Mouse (Mus musculus) midbrain, postnatal 0 days (tissue): ENCODE measurements around the gene Fam43a. TPM values are rescaled to one million over a fixed set of nuclear protein-coding genes. Genes with fewer than 3 reads are reported as not detected.

Experiments used
- ATAC-seq: fragments of 200-750 bp; cut with Nextera tagmentation; 2 replicates; pipeline ENCODE4 v1.8.0; 2017; ENCODE audit warnings: moderate number of reproducible peaks, mild to moderate bottlenecking, moderate TSS enrichment, moderate library complexity; ENCODE audit not compliant: low FRiP score
- DNase-seq: peaks from one replicate; pipeline ENCODE4 v3.0.0-alpha.2; 2015; ENCODE audit warnings: low spot score
- H3K27ac ChIP-seq: fragments of 300-500 bp; sonication (generic); 2 replicates; pipeline ENCODE4 v1.5.1; 2014; ENCODE audit warnings: low read depth, mild to moderate bottlenecking, low read length, mixed read lengths
- H3K27me3 ChIP-seq: fragments of 300-500 bp; sonication (generic); 2 replicates; pipeline ENCODE4 v1.6.1; 2014; ENCODE audit warnings: low read length, control low read depth, mixed read lengths; ENCODE audit not compliant: insufficient read depth
- H3K36me3 ChIP-seq: fragments of 300-500 bp; sonication (generic); 2 replicates; pipeline ENCODE4 v1.6.1; 2014; ENCODE audit warnings: low read length, control low read depth, mixed read lengths; ENCODE audit not compliant: insufficient read depth
- H3K4me1 ChIP-seq: fragments of 300-500 bp; sonication (generic); 2 replicates; pipeline ENCODE4 v1.6.1; 2014; ENCODE audit warnings: mild to moderate bottlenecking, control low read depth, antibody characterized with exemption, low read length, mixed read lengths; ENCODE audit not compliant: insufficient read depth
- H3K4me2 ChIP-seq: fragments of 300-500 bp; sonication (generic); 2 replicates; pipeline ENCODE4 v1.6.1; 2014; ENCODE audit warnings: low read depth, mild to moderate bottlenecking, low read length, mixed read lengths; ENCODE audit not compliant: poor library complexity, severe bottlenecking
- H3K4me3 ChIP-seq: fragments of 300-500 bp; sonication (generic); 2 replicates; pipeline ENCODE4 v1.5.1; 2014; ENCODE audit warnings: low read depth, mild to moderate bottlenecking, low read length, moderate library complexity
- H3K9ac ChIP-seq: fragments of 300-500 bp; sonication (generic); replicated peaks from 2 replicates; pipeline ENCODE4 v1.6.1; 2014; ENCODE audit warnings: mild to moderate bottlenecking, low read length, moderate library complexity, mixed read lengths; ENCODE audit not compliant: poor library complexity, severe bottlenecking
- H3K9me3 ChIP-seq: fragments of 300-500 bp; sonication (generic); 2 replicates; pipeline ENCODE4 v1.6.1; 2016; ENCODE audit warnings: low read length, control low read depth
- CTCF ChIP-seq: IDR thresholded peaks from 2 replicates; pipeline ENCODE4 v1.5.1; 2016; ENCODE audit warnings: antibody characterized with exemption, mild to moderate bottlenecking
- WGBS: fragments of 180-500 bp; shearing (Covaris S2); extraction: QIAGEN DNeasy Blood & Tissue Kit; methylation state at CpG from one replicate; pipeline ENCODE4 v1.1.7; 2014; 5-methylcytosine and 5-hydroxymethylcytosine counted together
- polyA plus RNA-seq: library from polyadenylated mRNA; unstranded; fragments of >200 nt; fragmentation: Nextera tagmentation; extraction: Ambion mirVana; gene quantifications from 2 replicates; pipeline ENCODE4 v1.2.1, GENCODE M21; 2015
- total RNA-seq: library from RNA; depleted of rRNA; stranded (reverse); fragments of >200 nt; gene quantifications from 2 replicates; pipeline ENCODE4 v1.2.3, GENCODE M21; 2014

Fam43a gene
- total and polyA plus RNA-seq, 2 experiments from 2014 or later: 10.1 to 22.3 TPM

DNA sequence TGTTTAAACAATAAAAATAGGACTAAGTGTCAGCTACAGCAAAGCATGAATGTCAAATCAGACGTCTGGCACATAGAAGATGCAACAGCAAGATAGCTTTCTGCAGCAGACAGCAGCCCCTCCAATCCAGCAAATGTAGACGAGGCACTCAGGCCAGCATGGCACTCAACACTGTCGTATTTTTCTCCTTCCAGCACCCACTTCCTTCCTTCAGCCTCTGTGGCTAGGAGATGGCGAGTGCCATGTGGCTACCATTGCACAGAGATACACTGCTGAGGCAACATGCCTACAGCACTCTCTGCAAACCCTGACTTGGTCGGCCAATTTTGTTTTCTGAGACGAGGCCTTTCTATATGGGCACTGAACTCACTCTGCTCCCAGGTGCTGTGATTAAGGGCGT is 23.7 kb upstream of the Fam43a start:
- no peak for DNase-seq
- no peak overlapping the region for H3K4me3 ChIP-seq
- H3K4me2 ChIP-seq: no peak overlapping the region
- H3K36me3 ChIP-seq: peaks cover 79% of the 10 kb centered on the region
- no peaks in the 10 kb centered on the region for H3K27me3 ChIP-seq
- H3K27ac ChIP-seq: no peak overlapping the region
- ATAC-seq: no peak
- no peak overlapping the region for H3K9ac ChIP-seq
- TF ChIP-seq CTCF: no peak
- no peaks in the 10 kb centered on the region for H3K4me1 ChIP-seq
- H3K9me3 ChIP-seq: no peaks in the 10 kb centered on the region
- WGBS: 92% methylated on average over 7 of the region's 7 CpGs

- Histone ChIP-seq H3K4me3 (no peak overlapping the region), H3K4me1 (no peaks in the 10 kb centered on the region), H3K27ac (no peak overlapping the region), H3K27me3 (no peaks in the 10 kb centered on the region), H3K9ac (no peak overlapping the region), H3K36me3 (peaks cover 79% of the 10 kb centered on the region), H3K9me3 (no peaks in the 10 kb centered on the region), H3K4me2 (no peak overlapping the region)
- WGBS: 84% methylated on average over 1 of the region's 1 CpGs
- DNase-seq (no peak), ATAC-seq (no peak)
- no peak for TF ChIP-seq CTCF
These were observed 23.1 kb upstream of the Fam43a start for GRCm38 (mm10) chr16:30576392-30576791.

GRCm38 (mm10) chr16:30580765-30581164 is 18.8 kb upstream of the Fam43a start:
- TF ChIP-seq CTCF: no peak
- no peak for ATAC-seq
- no peak for DNase-seq
- Histone ChIP-seq H3K4me1 (no peaks in the 10 kb centered on the region), H3K4me2 (no peak overlapping the region), H3K4me3 (no peak overlapping the region), H3K27me3 (no peaks in the 10 kb centered on the region), H3K9ac (no peak overlapping the region), H3K9me3 (no peaks in the 10 kb centered on the region), H3K27ac (no peak overlapping the region), H3K36me3 (peaks cover 81% of the 10 kb centered on the region)
- WGBS: 96% methylated on average over 5 of the region's 5 CpGs

- peak overlapping the region; percentile 64 for H3K9ac ChIP-seq
- DNase-seq: no peak
- peak overlapping the region; percentile 78 for H3K4me3 ChIP-seq
- peak overlapping the region; percentile 94 for H3K4me2 ChIP-seq
- H3K9me3 ChIP-seq: no peaks in the 10 kb centered on the region
- peaks cover 5% of the 10 kb centered on the region; the same call in 1 of the 2 replicates for H3K4me1 ChIP-seq
- H3K36me3 ChIP-seq: peaks cover 26% of the 10 kb centered on the region
- peak overlapping the region; percentile 72; the same call in 1 of the 2 replicates for H3K27ac ChIP-seq
- H3K27me3 ChIP-seq: no peaks in the 10 kb centered on the region
- WGBS: 2% methylated on average over 19 of the region's 19 CpGs
- peak; percentile 42; the same call in 1 of the 2 replicates for ATAC-seq
- no peak for TF ChIP-seq CTCF
These were observed 12.5 kb upstream of the Fam43a start for GRCm38 (mm10) chr16:30586935-30587493.

DNA sequence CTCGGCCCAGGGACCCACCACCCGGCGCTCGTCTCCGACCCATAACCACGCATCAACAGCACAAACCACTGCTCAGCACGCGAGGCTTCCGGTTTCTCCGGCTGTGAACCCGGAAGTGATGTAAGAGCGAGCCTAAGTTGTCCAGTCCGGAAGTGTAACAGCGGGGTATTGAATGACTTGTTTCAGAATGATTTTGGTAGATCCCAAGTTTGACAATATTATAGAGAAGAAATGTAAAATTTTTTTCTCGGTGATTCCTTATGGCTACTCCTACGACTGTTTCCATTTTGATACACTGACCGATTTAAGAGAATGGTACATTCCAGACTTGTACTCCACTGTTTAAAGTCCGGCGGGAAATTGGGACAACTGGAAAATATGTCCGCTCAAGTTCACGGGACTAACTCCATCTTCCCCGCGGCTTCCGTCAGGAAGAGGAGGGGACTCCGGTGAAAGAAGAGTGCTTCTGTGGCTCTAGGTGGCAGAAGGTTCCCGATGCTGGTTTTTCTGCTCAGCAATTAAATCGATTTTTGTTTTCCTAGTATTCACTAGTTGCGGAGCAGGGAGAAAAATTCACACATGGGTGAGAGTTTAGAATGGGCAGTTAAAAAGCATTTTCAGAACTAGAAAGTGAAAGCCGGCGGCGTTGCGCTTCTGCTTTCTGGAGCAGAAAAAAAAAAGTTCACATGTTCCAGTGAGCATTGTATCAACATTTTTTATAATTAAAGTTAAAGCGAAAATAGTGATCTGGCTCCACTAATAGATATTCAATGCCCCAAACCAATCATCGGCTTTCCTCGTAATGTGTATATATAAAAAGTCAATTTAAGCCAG is 11.8 kb upstream of the Fam43a start, which contains the start of gene Lsg1:
Gene Lsg1, minus strand, starts transcription at position 99 of the 834 bp plus-strand sequence.
- ATAC-seq (peak; percentile 94), DNase-seq (peak; percentile 97)
- no peaks in the 10 kb centered on the region for H3K27me3 ChIP-seq
- peak within 1 kb of the TSS; percentile 64 for H3K9ac ChIP-seq
- WGBS: 4% methylated on average over 35 of the region's 35 CpGs
- H3K36me3 ChIP-seq: peaks cover 19% of the 10 kb centered on the region
- peak; percentile 73 for TF ChIP-seq CTCF
- H3K4me1 ChIP-seq: peaks cover 5% of the 10 kb centered on the region; the same call in 1 of the 2 replicates
- H3K4me2 ChIP-seq: peak within 1 kb of the TSS; percentile 94
- H3K27ac ChIP-seq: peak within 1 kb of the TSS; percentile 72
- no peaks in the 10 kb centered on the region for H3K9me3 ChIP-seq
- H3K4me3 ChIP-seq: peak within 1 kb of the TSS; percentile 78
